Mouse (Mus musculus) liver, embryonic 11.5 days (tissue): ENCODE data around the gene Adprhl1. TPM values are rescaled to one million over a fixed set of nuclear protein-coding genes. Genes with fewer than 3 reads are reported as not detected.

ENCODE experiments used
- ATAC-seq: fragments of 200-750 bp; cut with Nextera tagmentation; replicated peaks from 2 replicates; pipeline ENCODE4 v1.8.0; 2017; ENCODE audit warnings: moderate number of reproducible peaks, mild to moderate bottlenecking, moderate TSS enrichment, moderate library complexity; ENCODE audit not compliant: low FRiP score
- DNase-seq: peaks from one replicate; pipeline ENCODE4 v3.0.0-alpha.2; 2017; ENCODE audit warnings: low spot score
- H3K27ac ChIP-seq: fragments of 300-500 bp; sonication (generic); 2 replicates; pipeline ENCODE4 v1.5.1; 2014; ENCODE audit warnings: mild to moderate bottlenecking, low read depth, low read length, control low read depth
- H3K27me3 ChIP-seq: fragments of 300-500 bp; sonication (generic); replicated peaks from 2 replicates; pipeline ENCODE4 v1.6.1; 2014; ENCODE audit warnings: low read length, mixed read lengths; ENCODE audit not compliant: control insufficient read depth, insufficient read depth
- H3K36me3 ChIP-seq: fragments of 300-500 bp; sonication (generic); 2 replicates; pipeline ENCODE4 v1.6.1; 2014; ENCODE audit warnings: mild to moderate bottlenecking, low read length, moderate library complexity, mixed read lengths; ENCODE audit not compliant: control insufficient read depth, insufficient read depth
- H3K4me1 ChIP-seq: fragments of 300-500 bp; sonication (generic); replicated peaks from 2 replicates; pipeline ENCODE4 v1.6.1; 2014; ENCODE audit warnings: low read length, mixed read lengths; ENCODE audit not compliant: control insufficient read depth, insufficient read depth
- H3K4me2 ChIP-seq: fragments of 300-500 bp; sonication (generic); 2 replicates; pipeline ENCODE4 v1.6.1; 2014; ENCODE audit warnings: mild to moderate bottlenecking, control low read depth, moderate library complexity
- H3K4me3 ChIP-seq: fragments of 300-500 bp; sonication (generic); 2 replicates; pipeline ENCODE4 v1.5.1; 2014; ENCODE audit warnings: low read depth, low read length, control low read depth
- H3K9ac ChIP-seq: fragments of 300-500 bp; sonication (generic); 2 replicates; pipeline ENCODE4 v1.6.1; 2014; ENCODE audit warnings: low read depth, low read length, control low read depth
- H3K9me3 ChIP-seq: fragments of 300-500 bp; sonication (generic); 2 replicates; pipeline ENCODE4 v1.6.1; 2016; ENCODE audit warnings: low read length, inconsistent platforms, mixed read lengths; ENCODE audit not compliant: control insufficient read depth
- WGBS: fragments of 180-500 bp; shearing (Covaris S2); extraction: QIAGEN DNeasy Blood & Tissue Kit; methylation state at CpG from one replicate; pipeline ENCODE4 v1.1.7; 2014; 5-methylcytosine and 5-hydroxymethylcytosine counted together
- polyA plus RNA-seq: library from polyadenylated mRNA; unstranded; fragments of >200 nt; fragmentation: Nextera tagmentation; extraction: Ambion mirVana; gene quantifications from 2 replicates; pipeline ENCODE4 v1.2.1, GENCODE M21; 2014

The Adprhl1 gene
- polyA plus RNA-seq, 1 experiment from 2014 or later: 0.70 TPM

GRCm38 (mm10) chr8:13226288-13226687, 27.7 kb downstream of the Adprhl1 start:
- 77% methylated on average over 6 of the region's 6 CpGs for WGBS
- ATAC-seq (no peak), DNase-seq (no peak)
- H3K27ac ChIP-seq: no peak overlapping the region
- no peak overlapping the region for H3K4me2 ChIP-seq
- H3K36me3 ChIP-seq: no peaks in the 10 kb centered on the region
- H3K9ac ChIP-seq: no peak overlapping the region
- no peaks in the 10 kb centered on the region for H3K9me3 ChIP-seq
- no peaks in the 10 kb centered on the region for H3K4me1 ChIP-seq
- no peak overlapping the region for H3K4me3 ChIP-seq
- peaks cover 9% of the 10 kb centered on the region for H3K27me3 ChIP-seq

DNA sequence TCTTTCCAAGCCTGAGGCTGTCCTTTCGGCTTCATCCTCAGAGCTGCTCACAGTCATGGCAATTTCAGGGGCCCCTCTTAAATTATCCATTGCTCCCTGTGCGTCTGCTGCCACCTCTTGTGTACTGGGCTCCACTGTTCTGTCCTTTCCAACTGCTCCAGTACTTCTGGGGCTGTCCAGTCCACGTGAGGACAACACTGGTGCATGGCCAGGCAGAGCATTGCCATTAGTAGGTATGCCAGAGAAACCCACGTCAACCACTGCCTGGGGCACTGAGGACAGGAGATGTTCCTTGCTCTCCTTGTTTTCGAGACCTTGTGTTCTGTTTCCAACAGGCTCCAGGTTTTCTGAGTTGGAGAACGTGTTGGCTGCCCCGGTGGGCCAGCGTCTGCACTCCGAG, 29.5 kb downstream of the Adprhl1 start:
- H3K27me3 ChIP-seq: peaks cover 9% of the 10 kb centered on the region
- 67% methylated on average over 9 of the region's 9 CpGs for WGBS
- ATAC-seq: no peak

DNA sequence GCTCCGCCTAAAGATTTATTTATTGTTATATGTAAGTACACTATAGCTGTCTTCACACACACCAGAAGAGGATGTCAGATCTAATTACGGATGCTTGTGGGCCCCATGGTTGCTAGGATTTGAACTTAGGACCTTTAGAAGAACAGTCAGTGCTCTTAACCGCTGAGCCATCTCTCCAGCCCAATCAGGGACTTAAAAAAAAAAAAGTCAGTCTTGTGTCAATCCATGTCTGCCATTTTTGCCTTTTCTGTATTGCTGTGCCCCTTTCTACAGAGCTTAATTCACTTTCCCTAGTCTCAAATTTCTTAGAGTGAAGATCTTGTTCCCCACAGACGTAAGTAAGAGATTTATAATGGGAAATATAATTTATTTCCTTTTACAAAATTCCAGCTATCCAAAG, 35.5 kb downstream of the Adprhl1 start:
- Histone ChIP-seq H3K4me1 (peaks cover 4% of the 10 kb centered on the region), H3K4me3 (no peak overlapping the region), H3K9ac (no peak overlapping the region), H3K4me2 (no peak overlapping the region), H3K27ac (no peak overlapping the region), H3K36me3 (no peaks in the 10 kb centered on the region), H3K9me3 (no peaks in the 10 kb centered on the region), H3K27me3 (no peaks in the 10 kb centered on the region; the same call in 1 of the 2 replicates)
- DNase-seq: no peak
- no peak for ATAC-seq
- 82% methylated on average over 4 of the region's 4 CpGs for WGBS

More for the DNA sequence above, 29.5 kb downstream of the Adprhl1 start:
- H3K4me1 ChIP-seq: no peaks in the 10 kb centered on the region
- DNase-seq: no peak
- no peaks in the 10 kb centered on the region for H3K36me3 ChIP-seq
- H3K27ac ChIP-seq: no peak overlapping the region
- no peak overlapping the region for H3K4me2 ChIP-seq
- no peak overlapping the region for H3K4me3 ChIP-seq
- no peak overlapping the region for H3K9ac ChIP-seq
- no peaks in the 10 kb centered on the region for H3K9me3 ChIP-seq

GRCm38 (mm10) chr8:13217986-13218385, 36.0 kb downstream of the Adprhl1 start:
- Histone ChIP-seq H3K9ac (no peak overlapping the region), H3K27me3 (no peaks in the 10 kb centered on the region; the same call in 1 of the 2 replicates), H3K4me1 (peaks cover 6% of the 10 kb centered on the region), H3K4me2 (no peak overlapping the region), H3K4me3 (no peak overlapping the region), H3K36me3 (no peaks in the 10 kb centered on the region), H3K27ac (no peak overlapping the region), H3K9me3 (no peaks in the 10 kb centered on the region)
- no peak for DNase-seq
- ATAC-seq: no peak

DNA sequence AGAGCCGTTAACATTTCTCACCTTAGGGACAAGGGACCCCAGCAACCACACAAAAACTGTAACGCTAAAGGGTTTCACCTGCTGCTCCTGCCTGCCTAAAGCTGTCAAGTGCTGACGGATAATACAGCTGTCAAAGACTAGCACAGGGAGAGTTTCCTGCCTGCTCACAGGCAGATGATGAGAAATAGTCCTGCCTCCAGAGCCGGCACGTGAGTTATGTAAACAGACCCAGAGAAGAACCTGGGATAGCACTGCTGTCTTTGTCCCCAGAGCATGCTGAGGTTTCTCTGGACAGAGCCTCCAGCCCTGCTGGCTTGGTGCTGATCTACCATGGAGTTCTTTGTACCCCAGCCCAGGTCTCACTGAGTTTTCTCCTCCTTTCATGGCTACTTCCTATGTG, 36.9 kb downstream of the Adprhl1 start:
- Histone ChIP-seq H3K27me3 (no peaks in the 10 kb centered on the region), H3K4me2 (no peak overlapping the region), H3K4me3 (no peak overlapping the region), H3K4me1 (peaks cover 6% of the 10 kb centered on the region), H3K9ac (no peak overlapping the region), H3K27ac (no peak overlapping the region), H3K9me3 (no peaks in the 10 kb centered on the region), H3K36me3 (no peaks in the 10 kb centered on the region)
- ATAC-seq (no peak), DNase-seq (no peak)
- WGBS: 58% methylated on average over 5 of the region's 5 CpGs

- WGBS: 67% methylated on average over 8 of the region's 8 CpGs
- Histone ChIP-seq H3K27ac (no peak overlapping the region), H3K9ac (no peak overlapping the region), H3K4me3 (no peak overlapping the region), H3K4me2 (no peak overlapping the region), H3K9me3 (no peaks in the 10 kb centered on the region), H3K4me1 (peaks cover 6% of the 10 kb centered on the region), H3K27me3 (no peaks in the 10 kb centered on the region), H3K36me3 (no peaks in the 10 kb centered on the region)
- no peak for ATAC-seq
- no peak for DNase-seq
These were observed 37.6 kb downstream of the Adprhl1 start for GRCm38 (mm10) chr8:13216386-13216785.

DNA sequence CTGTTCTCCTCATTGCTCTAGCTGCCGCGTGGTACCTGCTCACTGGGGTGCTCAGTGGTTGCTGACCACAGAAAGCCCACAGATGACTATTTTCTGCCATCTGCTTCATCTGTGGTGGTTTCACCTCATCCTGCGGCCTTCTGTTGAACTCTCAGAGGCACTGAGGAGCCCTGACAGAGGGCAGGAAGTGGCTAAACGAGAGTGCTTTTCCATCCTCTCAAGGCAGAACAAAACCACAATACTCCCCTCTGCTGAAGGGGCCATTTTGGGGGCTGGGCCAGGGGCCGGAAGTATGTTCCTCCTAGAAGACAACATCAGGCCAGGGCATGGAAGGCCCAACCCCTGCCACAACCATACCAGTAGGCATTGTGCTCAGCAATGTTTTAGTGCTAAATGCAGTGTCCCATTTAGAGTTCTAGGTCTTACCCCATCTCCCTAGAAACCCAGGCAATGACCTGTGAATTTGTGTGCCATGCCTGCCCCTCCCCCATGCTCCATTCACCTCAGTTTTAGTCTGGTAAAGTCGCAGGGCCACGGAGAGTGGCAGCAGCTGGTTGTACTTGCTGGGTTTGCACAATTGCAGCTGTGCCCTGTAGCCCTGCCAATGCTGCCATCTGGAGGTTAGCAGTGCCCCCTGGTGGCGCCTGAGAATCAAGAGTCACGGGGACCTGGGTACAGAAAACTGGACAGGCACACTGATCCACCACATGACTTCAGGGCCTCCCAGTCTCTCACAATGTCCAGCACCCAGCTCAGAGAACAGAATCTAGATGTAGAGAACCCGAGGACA, 40.3 kb downstream of the Adprhl1 start:
- 0 out of 2 replicates have a peak overlapping the region, but pooled peaks have one; percentile 23 for H3K9ac ChIP-seq

DNA sequence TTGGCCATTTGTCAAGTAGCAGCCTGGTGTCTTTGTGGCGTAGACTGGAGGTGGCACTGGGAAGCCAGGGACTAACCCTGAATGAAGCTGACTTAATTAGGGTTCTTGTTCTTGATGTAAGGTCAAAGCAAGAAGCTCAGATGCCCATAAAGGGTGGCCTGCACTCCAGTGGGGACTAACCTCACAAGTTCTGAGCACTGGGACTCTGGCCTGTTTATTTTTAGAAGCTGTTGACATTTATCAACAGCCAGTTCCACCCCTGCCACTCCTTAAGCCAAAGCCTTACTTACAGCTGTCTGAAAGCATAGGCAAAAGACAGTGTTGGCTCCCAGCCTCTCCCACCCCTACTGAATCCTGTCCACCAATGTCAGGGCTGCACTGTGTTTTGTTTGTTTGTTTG, 44.2 kb downstream of the Adprhl1 start:
- 82% methylated on average over 1 of the region's 1 CpGs for WGBS
- Histone ChIP-seq H3K27me3 (no peaks in the 10 kb centered on the region), H3K4me2 (peak overlapping the region; percentile 14; the same call in 1 of the 2 replicates), H3K4me1 (peaks cover 45% of the 10 kb centered on the region), H3K4me3 (no peak overlapping the region), H3K9ac (no peak overlapping the region), H3K27ac (peak overlapping the region; percentile 55), H3K9me3 (no peaks in the 10 kb centered on the region), H3K36me3 (no peaks in the 10 kb centered on the region)
- no peak for DNase-seq
- no peak for ATAC-seq

More for the DNA sequence above, 40.3 kb downstream of the Adprhl1 start:
- H3K9me3 ChIP-seq: no peaks in the 10 kb centered on the region
- no peaks in the 10 kb centered on the region for H3K27me3 ChIP-seq
- no peaks in the 10 kb centered on the region for H3K36me3 ChIP-seq
- WGBS: 12% methylated on average over 10 of the region's 10 CpGs
- ATAC-seq (peak; percentile 73), DNase-seq (peak; percentile 81)
- H3K27ac ChIP-seq: 0 out of 2 replicates have a peak overlapping the region, but pooled peaks have one; percentile 30
- H3K4me3 ChIP-seq: no peak overlapping the region
- H3K4me2 ChIP-seq: peak overlapping the region; percentile 55
- peaks cover 16% of the 10 kb centered on the region for H3K4me1 ChIP-seq
